Mouse (Mus musculus): ENCODE measurements around the gene Snx3. TPM values are rescaled to one million over a fixed set of nuclear protein-coding genes. Genes with fewer than 3 reads are reported as not detected.

Snx3 gene
- polyA plus RNA-seq, 1 experiment, result 269 TPM

- TF ChIP-seq POLR2A (IDR thresholded peaks at IDR 0.05; ENCODE audit: borderline replicate concordance, extremely low read depth, insufficient read depth, insufficient read length, poor library complexity, severe bottlenecking) (no peak), CTCF (IDR thresholded peaks at IDR 0.05; ENCODE audit: borderline replicate concordance, extremely low read depth, insufficient read depth, insufficient read length) (no peak)
- no peak for DNase-seq (ENCODE audit: low read depth)
Measured at GRCm38 (mm10) chr10:42546507-42546906, 44.7 kb downstream of the Snx3 start.

GRCm38 (mm10) chr10:42559581-42560200, 57.9 kb downstream of the Snx3 start:
- no peak for DNase-seq (ENCODE audit: low read depth)
- TF ChIP-seq CTCF (IDR thresholded peaks at IDR 0.05; ENCODE audit: borderline replicate concordance, extremely low read depth, insufficient read depth, insufficient read length) (no peak), POLR2A (IDR thresholded peaks at IDR 0.05; ENCODE audit: borderline replicate concordance, extremely low read depth, insufficient read depth, insufficient read length, poor library complexity, severe bottlenecking) (no peak)

GRCm38 (mm10) chr10:42562272-42562671, 60.4 kb downstream of the Snx3 start:
- no peak for DNase-seq (ENCODE audit: low read depth)
- TF ChIP-seq CTCF (IDR thresholded peaks at IDR 0.05; ENCODE audit: borderline replicate concordance, extremely low read depth, insufficient read depth, insufficient read length), result no peak
- TF ChIP-seq POLR2A (IDR thresholded peaks at IDR 0.05; ENCODE audit: borderline replicate concordance, extremely low read depth, insufficient read depth, insufficient read length, poor library complexity, severe bottlenecking), result no peak

- TF ChIP-seq CTCF (IDR thresholded peaks at IDR 0.05; ENCODE audit: borderline replicate concordance, extremely low read depth, insufficient read depth, insufficient read length) (no peak), POLR2A (IDR thresholded peaks at IDR 0.05; ENCODE audit: borderline replicate concordance, extremely low read depth, insufficient read depth, insufficient read length, poor library complexity, severe bottlenecking) (no peak)
- no peak for DNase-seq (ENCODE audit: low read depth)
Measured at GRCm38 (mm10) chr10:42572567-42572966, 70.7 kb downstream of the Snx3 start.

- no peak for TF ChIP-seq CTCF (IDR thresholded peaks at IDR 0.05; ENCODE audit: borderline replicate concordance, extremely low read depth, insufficient read depth, insufficient read length)
- TF ChIP-seq POLR2A (IDR thresholded peaks at IDR 0.05; ENCODE audit: borderline replicate concordance, extremely low read depth, insufficient read depth, insufficient read length, poor library complexity, severe bottlenecking), result no peak
- no peak for DNase-seq (ENCODE audit: low read depth)
Measured at GRCm38 (mm10) chr10:42572971-42573370, 71.1 kb downstream of the Snx3 start.

GRCm38 (mm10) chr10:42574639-42575038, 72.8 kb downstream of the Snx3 start:
- TF ChIP-seq CTCF (IDR thresholded peaks at IDR 0.05; ENCODE audit: borderline replicate concordance, extremely low read depth, insufficient read depth, insufficient read length) (no peak), POLR2A (IDR thresholded peaks at IDR 0.05; ENCODE audit: borderline replicate concordance, extremely low read depth, insufficient read depth, insufficient read length, poor library complexity, severe bottlenecking) (no peak)
- DNase-seq (ENCODE audit: low read depth), result no peak

- TF ChIP-seq POLR2A (IDR thresholded peaks at IDR 0.05; ENCODE audit: borderline replicate concordance, extremely low read depth, insufficient read depth, insufficient read length, poor library complexity, severe bottlenecking) (no peak), CTCF (IDR thresholded peaks at IDR 0.05; ENCODE audit: borderline replicate concordance, extremely low read depth, insufficient read depth, insufficient read length) (no peak)
- no peak for DNase-seq (ENCODE audit: low read depth)
Measured at GRCm38 (mm10) chr10:42577525-42578280, 75.9 kb downstream of the Snx3 start.

- peak; percentile 95 for DNase-seq (ENCODE audit: low read depth)
- TF ChIP-seq CTCF (IDR thresholded peaks at IDR 0.05; ENCODE audit: borderline replicate concordance, extremely low read depth, insufficient read depth, insufficient read length), result no peak
- no peak for TF ChIP-seq POLR2A (IDR thresholded peaks at IDR 0.05; ENCODE audit: borderline replicate concordance, extremely low read depth, insufficient read depth, insufficient read length, poor library complexity, severe bottlenecking)
Measured at GRCm38 (mm10) chr10:42578281-42578675, 76.4 kb downstream of the Snx3 start.

GRCm38 (mm10) chr10:42578698-42579474, 77.1 kb downstream of the Snx3 start:
- peak; percentile 71 for DNase-seq (ENCODE audit: low read depth)
- TF ChIP-seq CTCF (IDR thresholded peaks at IDR 0.05; ENCODE audit: borderline replicate concordance, extremely low read depth, insufficient read depth, insufficient read length) (no peak), POLR2A (IDR thresholded peaks at IDR 0.05; ENCODE audit: borderline replicate concordance, extremely low read depth, insufficient read depth, insufficient read length, poor library complexity, severe bottlenecking) (no peak)

GRCm38 (mm10) chr10:42579475-42580130, 77.8 kb downstream of the Snx3 start:
- peak; percentile 71 for DNase-seq (ENCODE audit: low read depth)

More at GRCm38 (mm10) chr10:42579475-42580130, 77.8 kb downstream of the Snx3 start:
- TF ChIP-seq CTCF (IDR thresholded peaks at IDR 0.05; ENCODE audit: borderline replicate concordance, extremely low read depth, insufficient read depth, insufficient read length) (peak; percentile 5; the same call in 1 of the 2 replicates), POLR2A (IDR thresholded peaks at IDR 0.05; ENCODE audit: borderline replicate concordance, extremely low read depth, insufficient read depth, insufficient read length, poor library complexity, severe bottlenecking) (no peak)
